25 mouse cellular contexts compared by ENCODE assay signal in genomic region chr4:123383173-123383572, GRCm38 (mm10). TPM values are rescaled to one million over a fixed set of nuclear protein-coding genes. Genes with fewer than 3 reads are reported as not detected.
DNase-seq lines count a peak whose midpoint lies in the region; ATAC-seq lines count a peak whose summit lies in the region.
"Had no signal": no experiment of that assay in that cellular context is flagged by ENCODE, and none has a peak within 500 bp of the region (broad histone marks: within the 10 kb centered on the region; RNA-seq: fewer than 3 reads in every experiment).

No protein-coding gene starts in this region.

- no peak for DNase-seq in frontal cortex, postnatal 10 days (ENCODE audit: low spot score in 2 of 2)
- no peak for DNase-seq in neural tube, embryonic 10.5 days (ENCODE audit: extremely low spot score, low spot score)
- peak; percentile 27 for DNase-seq in layer of hippocampus, adult 9-10 months (ENCODE audit: low spot score)
- peak; percentile 69 to 90 for DNase-seq in left cerebral cortex, postnatal 25 days (ENCODE audit: low spot score in 2 of 2)
- DNase-seq in retina, postnatal 1 day, result no peak
- no peak for DNase-seq in cerebellum, postnatal 4 days (ENCODE audit: low spot score in 2 of 2)
- DNase-seq: adrenal gland, adult 8-10 months; cerebellum, adult 9-10 months; gastrocnemius, adult 2 months; heart, postnatal 14 days; thymus, adult 2 months had no signal

- H3K9ac ChIP-seq in neural tube, embryonic 15.5 days (replicated peaks), result no peak overlapping the region
- H3K9ac ChIP-seq: embryonic facial prominence, embryonic 13.5 days; forebrain, embryonic 15.5 days; heart, embryonic 12.5 days; hindbrain, embryonic 13.5 days; liver, embryonic 15.5 days; midbrain, embryonic 12.5 days; stomach, embryonic 15.5 days had no signal

- H3K27ac ChIP-seq in neural tube, embryonic 15.5 days (replicated peaks), result 0 out of 2 replicates have a peak overlapping the region, but pooled peaks have one; percentile 18
- H3K27ac ChIP-seq: embryonic facial prominence, embryonic 13.5 days; forebrain, embryonic 15.5 days; gastrocnemius, adult 2 months; hindbrain, embryonic 13.5 days; liver, embryonic 15.5 days; midbrain, embryonic 12.5 days; stomach, embryonic 15.5 days had no signal

- no peak overlapping the region for H3K4me2 ChIP-seq in neural tube, embryonic 15.5 days
- H3K4me2 ChIP-seq: embryonic facial prominence, embryonic 13.5 days; forebrain, embryonic 15.5 days; heart, embryonic 12.5 days; hindbrain, embryonic 13.5 days; liver, embryonic 15.5 days; midbrain, embryonic 12.5 days; stomach, embryonic 15.5 days had no signal

- H3K27me3 ChIP-seq in neural tube, embryonic 15.5 days (replicated peaks), result no peaks in the 10 kb centered on the region
- H3K27me3 ChIP-seq: embryonic facial prominence, embryonic 13.5 days; forebrain, embryonic 15.5 days; heart, embryonic 12.5 days; hindbrain, embryonic 13.5 days; liver, embryonic 15.5 days; midbrain, embryonic 12.5 days; stomach, embryonic 15.5 days had no signal

- WGBS in neural tube, embryonic 15.5 days, result 93% methylated on average over 7 of the region's 7 CpGs

- peaks cover 77% of the 10 kb centered on the region for H3K36me3 ChIP-seq in neural tube, embryonic 15.5 days

- peak; percentile 90 for ATAC-seq in frontal cortex, adult (ENCODE audit: low TSS enrichment)
- no peak for ATAC-seq in neural tube, embryonic 15.5 days (ENCODE audit: low FRiP score)
- ATAC-seq: forebrain, embryonic 15.5 days; intestine, postnatal 0 days had no signal

- no peak overlapping the region for H3K4me3 ChIP-seq in neural tube, embryonic 15.5 days (replicated peaks)
- H3K4me3 ChIP-seq: embryonic facial prominence, embryonic 13.5 days; forebrain, embryonic 15.5 days; gastrocnemius, adult 2 months; heart, embryonic 12.5 days; hindbrain, embryonic 13.5 days; liver, embryonic 15.5 days; midbrain, embryonic 12.5 days; stomach, embryonic 15.5 days had no signal

- H3K4me1 ChIP-seq in neural tube, embryonic 15.5 days, result no peaks in the 10 kb centered on the region
- H3K4me1 ChIP-seq: embryonic facial prominence, embryonic 13.5 days; forebrain, embryonic 15.5 days; heart, embryonic 12.5 days; hindbrain, embryonic 13.5 days; liver, embryonic 15.5 days; stomach, embryonic 15.5 days had no signal

- intact Hi-C loops in left cerebral cortex, postnatal 25 days (cut with DNase I), result no loop called here

- H3K9me3 ChIP-seq in neural tube, embryonic 15.5 days (replicated peaks), result no peaks in the 10 kb centered on the region
- H3K9me3 ChIP-seq: embryonic facial prominence, embryonic 13.5 days; forebrain, embryonic 15.5 days; heart, embryonic 12.5 days; hindbrain, embryonic 13.5 days; liver, embryonic 15.5 days; midbrain, embryonic 12.5 days; stomach, embryonic 15.5 days had no signal

RNA-seq across cellular contexts. Expression of gene Bmp8a, which starts 40.1 kb away (rescaled TPM):
- 0.20 and 0.43 TPM in 2 replicates for polyA plus RNA-seq in neural tube, embryonic 15.5 days (2015; fragmentation: Nextera tagmentation; extraction: Ambion mirVana)
- under 1 TPM; 0.18 to 0.37 TPM for total RNA-seq in left cerebral cortex, postnatal 25 days (2021)
- total RNA-seq: granulocyte monocyte progenitor cell, adult 5-6 weeks had no signal

RNA-seq across cellular contexts. Expression of gene Oxct2a, which starts 59.7 kb away (rescaled TPM):
- polyA plus RNA-seq in neural tube, embryonic 15.5 days (2015; fragmentation: Nextera tagmentation; extraction: Ambion mirVana), result 0.14 TPM in 1 of 2 replicates, not detected in the other
- total RNA-seq in left cerebral cortex, postnatal 25 days (2021), result not detected
- total RNA-seq: adrenal gland, adult 8-10 months; granulocyte monocyte progenitor cell, adult 5-6 weeks; heart, postnatal 14 days; megakaryocyte progenitor cell, adult 5-6 weeks had no signal
- polyA plus RNA-seq: embryonic facial prominence, embryonic 13.5 days; forebrain, embryonic 15.5 days; heart, embryonic 12.5 days; hindbrain, embryonic 13.5 days; liver, embryonic 15.5 days; lung, embryonic 16.5 days; midbrain, embryonic 12.5 days; neural tube, embryonic 14.5 days; stomach, embryonic 15.5 days had no signal

Comparison
In these comparisons a context has a peak if more than half of its experiments do, and no peak if none do; other contexts are left out.
1. DNase-seq: peak in layer of hippocampus, adult 9-10 months (single experiment) and left cerebral cortex, postnatal 25 days (2 of 2); none in frontal cortex, postnatal 10 days (0 of 2), neural tube, embryonic 10.5 days (single experiment), retina, postnatal 1 day (single experiment) and cerebellum, postnatal 4 days (0 of 2).